Comparison of ENCODE assay signal across 9 mouse cellular contexts in genomic region chr9:58766959-58767955, GRCm38 (mm10). TPM values are rescaled to one million over a fixed set of nuclear protein-coding genes. Genes with fewer than 3 reads are reported as not detected.
A peak's percentile ranks its signal among the peaks of the same experiment; 100 is the strongest.
DNase-seq lines count a peak whose midpoint lies in the region; ATAC-seq lines count a peak whose summit lies in the region.
"Had no signal": no experiment of that assay in that cellular context is flagged by ENCODE, and none has a peak within 500 bp of the region (broad histone marks: within the 10 kb centered on the region; RNA-seq: fewer than 3 reads in every experiment).

No protein-coding gene starts in this region.

- peak; percentile 98 for ATAC-seq in embryonic facial prominence, embryonic 11.5 days (replicated peaks; ENCODE audit: insufficient number of reproducible peaks, low FRiP score, low TSS enrichment, low read depth)
- peak; percentile 87 for ATAC-seq in neural tube, embryonic 12.5 days (ENCODE audit: low FRiP score, low read depth)

- no peaks in the 10 kb centered on the region for H3K9me3 ChIP-seq in embryonic facial prominence, embryonic 11.5 days (replicated peaks; ENCODE audit: control insufficient read depth, low read length)
- H3K9me3 ChIP-seq in limb, embryonic 10.5 days (replicated peaks) = no peaks in the 10 kb centered on the region
- H3K9me3 ChIP-seq in neural tube, embryonic 12.5 days = no peaks in the 10 kb centered on the region

- H3K36me3 ChIP-seq in embryonic facial prominence, embryonic 11.5 days (replicated peaks; ENCODE audit: control insufficient read depth, insufficient read depth, low read depth, low read length) = no peaks in the 10 kb centered on the region
- H3K36me3 ChIP-seq in limb, embryonic 10.5 days = no peaks in the 10 kb centered on the region
- no peaks in the 10 kb centered on the region for H3K36me3 ChIP-seq in neural tube, embryonic 12.5 days

- H3K4me3 ChIP-seq in embryonic facial prominence, embryonic 11.5 days (ENCODE audit: low read depth, low read length) = no peak overlapping the region
- no peak overlapping the region for H3K4me3 ChIP-seq in limb, embryonic 10.5 days
- no peak overlapping the region for H3K4me3 ChIP-seq in neural tube, embryonic 12.5 days
- H3K4me3 ChIP-seq: erythroblast, embryonic 14.5 days had no signal

- WGBS in embryonic facial prominence, embryonic 11.5 days = 81% methylated on average over 17 of the region's 17 CpGs
- WGBS in limb, embryonic 10.5 days = 77% methylated on average over 17 of the region's 17 CpGs
- WGBS in neural tube, embryonic 12.5 days = 81% methylated on average over 17 of the region's 17 CpGs

- H3K27ac ChIP-seq in embryonic facial prominence, embryonic 11.5 days (replicated peaks; ENCODE audit: low read depth, low read length) = no peak overlapping the region
- H3K27ac ChIP-seq in limb, embryonic 10.5 days = no peak overlapping the region
- no peak overlapping the region for H3K27ac ChIP-seq in neural tube, embryonic 12.5 days

- DNase-seq in heart, adult 11 months = peak; percentile 36
- DNase-seq in heart, postnatal 14 days = no peak
- peak; percentile 3 for DNase-seq in embryonic facial prominence, embryonic 11.5 days (ENCODE audit: low spot score)
- DNase-seq in limb, embryonic 10.5 days (ENCODE audit: low spot score) = peak; percentile 49
- no peak for DNase-seq in right cerebral cortex, postnatal 25 days
- DNase-seq in cerebellum, adult 11-12 months = no peak
- DNase-seq in lung, adult 18-20 months = no peak

- no peak overlapping the region for H3K4me2 ChIP-seq in embryonic facial prominence, embryonic 11.5 days (ENCODE audit: low read depth, low read length)
- H3K4me2 ChIP-seq in neural tube, embryonic 12.5 days (replicated peaks) = no peak overlapping the region

- no peaks in the 10 kb centered on the region for H3K27me3 ChIP-seq in embryonic facial prominence, embryonic 11.5 days (ENCODE audit: control insufficient read depth, insufficient read depth, low read length)
- no peaks in the 10 kb centered on the region for H3K27me3 ChIP-seq in limb, embryonic 10.5 days (ENCODE audit: low read depth, poor library complexity, severe bottlenecking)
- no peaks in the 10 kb centered on the region for H3K27me3 ChIP-seq in neural tube, embryonic 12.5 days (replicated peaks)

- H3K9ac ChIP-seq in embryonic facial prominence, embryonic 11.5 days (replicated peaks; ENCODE audit: low read length) = no peak overlapping the region
- no peak overlapping the region for H3K9ac ChIP-seq in neural tube, embryonic 12.5 days

- intact Hi-C loops in heart, postnatal 14 days (cut with DNase I) = no loop called here

- no peaks in the 10 kb centered on the region for H3K4me1 ChIP-seq in embryonic facial prominence, embryonic 11.5 days (ENCODE audit: control insufficient read depth, insufficient read depth, low read length)
- H3K4me1 ChIP-seq in limb, embryonic 10.5 days = peaks cover 11% of the 10 kb centered on the region
- H3K4me1 ChIP-seq in neural tube, embryonic 12.5 days = 0 out of 2 replicates have a peak, but pooled peaks cover 5% of the 10 kb centered on the region

RNA-seq across cellular contexts. Expression of gene Rec114, which starts 23.5 kb away (rescaled TPM):
- 1 to 10 TPM; 2.7 to 5.3 TPM for total RNA-seq in heart, postnatal 14 days (2021)
- polyA plus RNA-seq in embryonic facial prominence, embryonic 11.5 days (2014; fragmentation: Nextera tagmentation; extraction: Ambion mirVana) = 1.9 and 2.0 TPM in 2 replicates
- 1.4 and 1.7 TPM in 2 replicates for polyA plus RNA-seq in limb, embryonic 10.5 days (2016; fragmentation: Nextera tagmentation; extraction: Ambion mirVana)
- polyA plus RNA-seq in neural tube, embryonic 12.5 days (2016; fragmentation: Nextera tagmentation; extraction: Ambion mirVana) = 1.7 and 3.7 TPM in 2 replicates

RNA-seq across cellular contexts. Expression of gene Hcn4, which starts 56.0 kb away (rescaled TPM):
- total RNA-seq in heart, postnatal 14 days (2021) = 1 to 10 TPM; 4.6 to 6.9 TPM
- 0.39 and 0.41 TPM in 2 replicates for polyA plus RNA-seq in embryonic facial prominence, embryonic 11.5 days (2014; fragmentation: Nextera tagmentation; extraction: Ambion mirVana)
- polyA plus RNA-seq in limb, embryonic 10.5 days (2016; fragmentation: Nextera tagmentation; extraction: Ambion mirVana) = 0.19 and 0.33 TPM in 2 replicates
- 3.0 and 3.1 TPM in 2 replicates for polyA plus RNA-seq in neural tube, embryonic 12.5 days (2016; fragmentation: Nextera tagmentation; extraction: Ambion mirVana)
- polyA plus RNA-seq: erythroblast, embryonic 14.5 days had no signal

Comparison
In these comparisons a context has a peak if more than half of its experiments do, and no peak if none do; other contexts are left out.
1. DNase-seq: peak in heart, adult 11 months (single experiment), embryonic facial prominence, embryonic 11.5 days (single experiment) and limb, embryonic 10.5 days (single experiment); none in heart, postnatal 14 days (0 of 2), right cerebral cortex, postnatal 25 days (single experiment), cerebellum, adult 11-12 months (single experiment) and lung, adult 18-20 months (0 of 2).